14 mouse cellular contexts compared by ENCODE assay signal in genomic region chr9:24910738-24911137, GRCm38 (mm10).
DNase-seq lines count a peak whose midpoint lies in the region; ATAC-seq and TF ChIP-seq lines count a peak whose summit lies in the region.
"Had no signal": no experiment of that assay in that cellular context is flagged by ENCODE, and none has a peak within 500 bp of the region (broad histone marks: within the 10 kb centered on the region; RNA-seq: fewer than 3 reads in every experiment).

No protein-coding gene starts in this region.

- no peak for DNase-seq in heart, adult 8-10 months (ENCODE audit: low spot score)
- peak; percentile 35 for DNase-seq in thymus, postnatal 0 days (ENCODE audit: low spot score)
- no peak for DNase-seq in thymus, postnatal 4 days
- DNase-seq in liver, embryonic 13.5 days = peak; percentile 55
- DNase-seq in ovary, adult 18-20 months (ENCODE audit: low spot score) = no peak
- DNase-seq in frontal cortex, postnatal 14 days (ENCODE audit: low spot score in 2 of 2) = no peak
- no peak for DNase-seq in kidney, adult 2 months
- DNase-seq: kidney, postnatal 25 days had no signal

- 0 out of 2 replicates have a peak, but pooled peaks have one; percentile 21 for ATAC-seq in heart, embryonic 14.5 days (ENCODE audit: insufficient number of reproducible peaks, insufficient read depth, low FRiP score, low read depth)
- ATAC-seq in liver, embryonic 13.5 days (ENCODE audit: low read depth) = peak; percentile 100

- H3K4me3 ChIP-seq in heart, embryonic 14.5 days (ENCODE audit: control insufficient read depth in 1 of 2, insufficient read depth in 1 of 2, low read depth in 1 of 2, low read length in 2 of 2) = no peak overlapping the region
- H3K4me3 ChIP-seq in liver, embryonic 13.5 days (replicated peaks) = no peak overlapping the region
- H3K4me3 ChIP-seq in kidney, adult 2 months (ENCODE audit: insufficient read depth, low read depth, low read length) = no peak overlapping the region
- H3K4me3 ChIP-seq: erythroblast, embryonic 14.5 days; hindbrain, embryonic 13.5 days; limb, embryonic 15.5 days; megakaryocyte, embryonic 14.5 days; neural tube, embryonic 12.5 days had no signal

- H3K4me1 ChIP-seq in heart, embryonic 14.5 days (ENCODE audit: control insufficient read depth in 2 of 2, insufficient read depth in 2 of 2, low read length in 2 of 2) = peaks cover 8 to 20% of the 10 kb centered on the region in 2 experiments; a peak in 2 of 4 replicates
- peaks cover 20% of the 10 kb centered on the region; the same call in 1 of the 2 replicates for H3K4me1 ChIP-seq in liver, embryonic 13.5 days (replicated peaks)
- no peaks in the 10 kb centered on the region for H3K4me1 ChIP-seq in kidney, adult 2 months (ENCODE audit: control insufficient read depth, insufficient read depth, low read length)
- H3K4me1 ChIP-seq: limb, embryonic 15.5 days; megakaryocyte, embryonic 14.5 days had no signal

- no peak overlapping the region for H3K4me2 ChIP-seq in heart, embryonic 14.5 days (ENCODE audit: low read length)
- H3K4me2 ChIP-seq in liver, embryonic 13.5 days = peak overlapping the region; percentile 33
- H3K4me2 ChIP-seq: hindbrain, embryonic 13.5 days; limb, embryonic 15.5 days; neural tube, embryonic 12.5 days had no signal

- peak overlapping the region in 1 of 2 experiments; percentile 34; a peak in 2 of 4 replicates for H3K27ac ChIP-seq in heart, embryonic 14.5 days (replicated peaks in 1 of 2; ENCODE audit: control insufficient read depth in 1 of 2, insufficient read depth in 1 of 2, low read depth in 2 of 2, low read length in 2 of 2)
- H3K27ac ChIP-seq in liver, embryonic 13.5 days = peak overlapping the region; percentile 67
- no peak overlapping the region for H3K27ac ChIP-seq in kidney, adult 2 months (ENCODE audit: insufficient read depth, low read depth, low read length)
- H3K27ac ChIP-seq: hindbrain, embryonic 13.5 days; limb, embryonic 15.5 days; neural tube, embryonic 12.5 days had no signal

- 34% methylated on average over 5 of the region's 5 CpGs for WGBS in heart, embryonic 14.5 days
- 39% methylated on average over 5 of the region's 5 CpGs for WGBS in liver, embryonic 13.5 days (ENCODE audit: insufficient replicate concordance)
- 62% methylated on average over 5 of the region's 5 CpGs for WGBS in kidney, adult 2 months

- no peaks in the 10 kb centered on the region for H3K9me3 ChIP-seq in heart, embryonic 14.5 days (ENCODE audit: control insufficient read depth, low read length)
- H3K9me3 ChIP-seq in liver, embryonic 13.5 days (replicated peaks) = no peaks in the 10 kb centered on the region
- H3K9me3 ChIP-seq: hindbrain, embryonic 13.5 days; limb, embryonic 15.5 days; megakaryocyte, embryonic 14.5 days; neural tube, embryonic 12.5 days had no signal

- no peaks in the 10 kb centered on the region for H3K27me3 ChIP-seq in heart, embryonic 14.5 days (ENCODE audit: control insufficient read depth, insufficient read depth, low read length)
- H3K27me3 ChIP-seq in liver, embryonic 13.5 days = 0 out of 2 replicates have a peak, but pooled peaks cover 3% of the 10 kb centered on the region
- H3K27me3 ChIP-seq in kidney, adult 2 months (replicated peaks; ENCODE audit: control insufficient read depth, insufficient read depth, low read length) = no peaks in the 10 kb centered on the region
- H3K27me3 ChIP-seq: hindbrain, embryonic 13.5 days; limb, embryonic 15.5 days; megakaryocyte, embryonic 14.5 days; neural tube, embryonic 12.5 days had no signal

- TF ChIP-seq POLR2A in kidney, adult 2 months (IDR thresholded peaks at IDR 0.05; ENCODE audit: low read depth, low read length) = no peak

- TF ChIP-seq CTCF in kidney, adult 2 months (conservative IDR thresholded peaks at IDR 0.05; ENCODE audit: insufficient read depth, insufficient read length, low read depth, low read length) = no peak

- no peak overlapping the region for H3K9ac ChIP-seq in heart, embryonic 14.5 days (ENCODE audit: low read length)
- H3K9ac ChIP-seq in liver, embryonic 13.5 days = no peak overlapping the region
- H3K9ac ChIP-seq: hindbrain, embryonic 13.5 days; limb, embryonic 15.5 days; neural tube, embryonic 12.5 days had no signal

- no peaks in the 10 kb centered on the region for H3K36me3 ChIP-seq in heart, embryonic 14.5 days (ENCODE audit: control insufficient read depth, insufficient read depth, low read length)
- no peaks in the 10 kb centered on the region for H3K36me3 ChIP-seq in liver, embryonic 13.5 days
- H3K36me3 ChIP-seq in kidney, adult 2 months (ENCODE audit: control insufficient read depth, insufficient read depth, low read length) = no peaks in the 10 kb centered on the region
- H3K36me3 ChIP-seq: hindbrain, embryonic 13.5 days; limb, embryonic 15.5 days; neural tube, embryonic 12.5 days had no signal

Comparison
In these comparisons a context has a peak if more than half of its experiments do, and no peak if none do; other contexts are left out.
1. DNase-seq: peak in thymus, postnatal 0 days (single experiment) and liver, embryonic 13.5 days (single experiment); none in heart, adult 8-10 months (single experiment), thymus, postnatal 4 days (single experiment), ovary, adult 18-20 months (single experiment), frontal cortex, postnatal 14 days (0 of 2) and kidney, adult 2 months (single experiment).